Mouse (Mus musculus): Measurements from ENCODE around the gene Neurod2. TPM values are rescaled to one million over a fixed set of nuclear protein-coding genes. Genes with fewer than 3 reads are reported as not detected.
A peak's percentile ranks its signal among the peaks of the same experiment; 100 is the strongest.

Gene Neurod2
- polyA plus RNA-seq, 1 experiment from 2014 or later = 0.07 TPM

- Histone ChIP-seq H3K27me3 (ENCODE audit: control insufficient read depth, insufficient read depth, low read length) (peaks cover 100% of the 10 kb centered on the region), H3K9ac (ENCODE audit: low read depth, low read length) (no peak overlapping the region), H3K27ac (ENCODE audit: low read depth, low read length) (no peak overlapping the region), H3K36me3 (ENCODE audit: control insufficient read depth, insufficient read depth, low read length) (no peaks in the 10 kb centered on the region), H3K4me1 (ENCODE audit: control insufficient read depth, insufficient read depth, low read length) (no peaks in the 10 kb centered on the region), H3K9me3 (replicated peaks; ENCODE audit: control insufficient read depth, low read length) (no peaks in the 10 kb centered on the region), H3K4me3 (ENCODE audit: low read depth, low read length) (no peak overlapping the region), H3K4me2 (no peak overlapping the region)
- no peak for ATAC-seq (replicated peaks; ENCODE audit: insufficient number of reproducible peaks, low FRiP score, low TSS enrichment)
- 9% methylated on average over 2 of the region's 2 CpGs for WGBS (ENCODE audit: insufficient replicate concordance)
These were observed 9.5 kb downstream of the Neurod2 start for GRCm38 (mm10) chr11:98319944-98320343.

GRCm38 (mm10) chr11:98319544-98319943, 9.9 kb downstream of the Neurod2 start:
- H3K9ac ChIP-seq (ENCODE audit: low read depth, low read length) = no peak overlapping the region
- no peak for ATAC-seq (replicated peaks; ENCODE audit: insufficient number of reproducible peaks, low FRiP score, low TSS enrichment)
- no peaks in the 10 kb centered on the region for H3K4me1 ChIP-seq (ENCODE audit: control insufficient read depth, insufficient read depth, low read length)
- H3K4me2 ChIP-seq = no peak overlapping the region
- H3K27ac ChIP-seq (ENCODE audit: low read depth, low read length) = no peak overlapping the region
- H3K4me3 ChIP-seq (ENCODE audit: low read depth, low read length) = no peak overlapping the region
- no peaks in the 10 kb centered on the region for H3K36me3 ChIP-seq (ENCODE audit: control insufficient read depth, insufficient read depth, low read length)
- WGBS (ENCODE audit: insufficient replicate concordance) = 17% methylated on average over 4 of the region's 4 CpGs
- no peaks in the 10 kb centered on the region for H3K9me3 ChIP-seq (replicated peaks; ENCODE audit: control insufficient read depth, low read length)
- peaks cover 99% of the 10 kb centered on the region for H3K27me3 ChIP-seq (ENCODE audit: control insufficient read depth, insufficient read depth, low read length)

- Histone ChIP-seq H3K4me3 (ENCODE audit: low read depth, low read length) (no peak overlapping the region), H3K27ac (ENCODE audit: low read depth, low read length) (no peak overlapping the region), H3K27me3 (ENCODE audit: control insufficient read depth, insufficient read depth, low read length) (peaks cover 99% of the 10 kb centered on the region), H3K36me3 (ENCODE audit: control insufficient read depth, insufficient read depth, low read length) (no peaks in the 10 kb centered on the region), H3K9me3 (replicated peaks; ENCODE audit: control insufficient read depth, low read length) (no peaks in the 10 kb centered on the region), H3K9ac (ENCODE audit: low read depth, low read length) (no peak overlapping the region), H3K4me2 (no peak overlapping the region), H3K4me1 (ENCODE audit: control insufficient read depth, insufficient read depth, low read length) (no peaks in the 10 kb centered on the region)
- WGBS (ENCODE audit: insufficient replicate concordance) = 2% methylated on average over 15 of the region's 15 CpGs
- ATAC-seq (replicated peaks; ENCODE audit: insufficient number of reproducible peaks, low FRiP score, low TSS enrichment) = no peak
These were observed 10.3 kb downstream of the Neurod2 start for GRCm38 (mm10) chr11:98319120-98319519.

GRCm38 (mm10) chr11:98318421-98319116, 10.9 kb downstream of the Neurod2 start:
- no peak overlapping the region for H3K27ac ChIP-seq (ENCODE audit: low read depth, low read length)
- WGBS (ENCODE audit: insufficient replicate concordance) = 2% methylated on average over 14 of the region's 14 CpGs
- no peak overlapping the region for H3K4me2 ChIP-seq
- H3K9me3 ChIP-seq (replicated peaks; ENCODE audit: control insufficient read depth, low read length) = no peaks in the 10 kb centered on the region
- H3K27me3 ChIP-seq (ENCODE audit: control insufficient read depth, insufficient read depth, low read length) = peaks cover 98% of the 10 kb centered on the region
- no peak overlapping the region for H3K4me3 ChIP-seq (ENCODE audit: low read depth, low read length)
- H3K36me3 ChIP-seq (ENCODE audit: control insufficient read depth, insufficient read depth, low read length) = no peaks in the 10 kb centered on the region
- H3K9ac ChIP-seq (ENCODE audit: low read depth, low read length) = no peak overlapping the region
- no peaks in the 10 kb centered on the region for H3K4me1 ChIP-seq (ENCODE audit: control insufficient read depth, insufficient read depth, low read length)
- no peak for ATAC-seq (replicated peaks; ENCODE audit: insufficient number of reproducible peaks, low FRiP score, low TSS enrichment)

- no peak overlapping the region for H3K27ac ChIP-seq (ENCODE audit: low read depth, low read length)
- H3K9ac ChIP-seq (ENCODE audit: low read depth, low read length) = no peak overlapping the region
- 9% methylated on average over 7 of the region's 7 CpGs for WGBS (ENCODE audit: insufficient replicate concordance)
- H3K9me3 ChIP-seq (replicated peaks; ENCODE audit: control insufficient read depth, low read length) = no peaks in the 10 kb centered on the region
- H3K4me1 ChIP-seq (ENCODE audit: control insufficient read depth, insufficient read depth, low read length) = no peaks in the 10 kb centered on the region
- H3K36me3 ChIP-seq (ENCODE audit: control insufficient read depth, insufficient read depth, low read length) = no peaks in the 10 kb centered on the region
- no peak overlapping the region for H3K4me3 ChIP-seq (ENCODE audit: low read depth, low read length)
- ATAC-seq (replicated peaks; ENCODE audit: insufficient number of reproducible peaks, low FRiP score, low TSS enrichment) = no peak
- peaks cover 94% of the 10 kb centered on the region for H3K27me3 ChIP-seq (ENCODE audit: control insufficient read depth, insufficient read depth, low read length)
- no peak overlapping the region for H3K4me2 ChIP-seq
These were observed 12.0 kb downstream of the Neurod2 start for GRCm38 (mm10) chr11:98317479-98317878.

GRCm38 (mm10) chr11:98313790-98314323, 15.6 kb downstream of the Neurod2 start:
- no peak for ATAC-seq (replicated peaks; ENCODE audit: insufficient number of reproducible peaks, low FRiP score, low TSS enrichment)
- no peak overlapping the region for H3K4me2 ChIP-seq
- H3K4me1 ChIP-seq (ENCODE audit: control insufficient read depth, insufficient read depth, low read length) = no peaks in the 10 kb centered on the region

GRCm38 (mm10) chr11:98298484-98299205, 30.8 kb downstream of the Neurod2 start:
- ATAC-seq (replicated peaks; ENCODE audit: insufficient number of reproducible peaks, low FRiP score, low TSS enrichment) = no peak

More at GRCm38 (mm10) chr11:98313790-98314323, 15.6 kb downstream of the Neurod2 start:
- no peak overlapping the region for H3K9ac ChIP-seq (ENCODE audit: low read depth, low read length)
- no peaks in the 10 kb centered on the region for H3K9me3 ChIP-seq (replicated peaks; ENCODE audit: control insufficient read depth, low read length)
- 4% methylated on average over 26 of the region's 26 CpGs for WGBS (ENCODE audit: insufficient replicate concordance)
- no peaks in the 10 kb centered on the region for H3K36me3 ChIP-seq (ENCODE audit: control insufficient read depth, insufficient read depth, low read length)
- no peak overlapping the region for H3K4me3 ChIP-seq (ENCODE audit: low read depth, low read length)
- H3K27me3 ChIP-seq (ENCODE audit: control insufficient read depth, insufficient read depth, low read length) = peaks cover 73% of the 10 kb centered on the region
- H3K27ac ChIP-seq (ENCODE audit: low read depth, low read length) = no peak overlapping the region

GRCm38 (mm10) chr11:98297778-98298177, 31.7 kb downstream of the Neurod2 start:
- Histone ChIP-seq H3K27me3 (ENCODE audit: control insufficient read depth, insufficient read depth, low read length) (peaks cover 40% of the 10 kb centered on the region), H3K9ac (ENCODE audit: low read depth, low read length) (peak overlapping the region; percentile 35; the same call in 1 of the 2 replicates), H3K4me2 (no peak overlapping the region), H3K9me3 (replicated peaks; ENCODE audit: control insufficient read depth, low read length) (no peaks in the 10 kb centered on the region), H3K27ac (ENCODE audit: low read depth, low read length) (no peak overlapping the region), H3K4me1 (ENCODE audit: control insufficient read depth, insufficient read depth, low read length) (peaks cover 11% of the 10 kb centered on the region; the same call in 1 of the 2 replicates), H3K36me3 (ENCODE audit: control insufficient read depth, insufficient read depth, low read length) (no peaks in the 10 kb centered on the region), H3K4me3 (ENCODE audit: low read depth, low read length) (no peak overlapping the region)
- no peak for ATAC-seq (replicated peaks; ENCODE audit: insufficient number of reproducible peaks, low FRiP score, low TSS enrichment)
- 22% methylated on average over 7 of the region's 7 CpGs for WGBS (ENCODE audit: insufficient replicate concordance)

More at GRCm38 (mm10) chr11:98298484-98299205, 30.8 kb downstream of the Neurod2 start:
- no peaks in the 10 kb centered on the region for H3K36me3 ChIP-seq (ENCODE audit: control insufficient read depth, insufficient read depth, low read length)
- H3K9me3 ChIP-seq (replicated peaks; ENCODE audit: control insufficient read depth, low read length) = no peaks in the 10 kb centered on the region
- H3K4me1 ChIP-seq (ENCODE audit: control insufficient read depth, insufficient read depth, low read length) = peaks cover 11% of the 10 kb centered on the region; the same call in 1 of the 2 replicates
- H3K9ac ChIP-seq (ENCODE audit: low read depth, low read length) = peak overlapping the region; percentile 35; the same call in 1 of the 2 replicates
- WGBS (ENCODE audit: insufficient replicate concordance) = 22% methylated on average over 10 of the region's 10 CpGs
- H3K27ac ChIP-seq (ENCODE audit: low read depth, low read length) = no peak overlapping the region
- no peak overlapping the region for H3K4me3 ChIP-seq (ENCODE audit: low read depth, low read length)
- no peak overlapping the region for H3K4me2 ChIP-seq
- H3K27me3 ChIP-seq (ENCODE audit: control insufficient read depth, insufficient read depth, low read length) = peaks cover 37% of the 10 kb centered on the region

Data from heart, embryonic 11.5 days (tissue).